ENCODE assay signal across 14 mouse cellular contexts in genomic region chr3:140949880-140950662, GRCm38 (mm10).
DNase-seq lines count a peak whose midpoint lies in the region; ATAC-seq and TF ChIP-seq lines count a peak whose summit lies in the region.
"Had no signal": no experiment of that assay in that cellular context is flagged by ENCODE, and none has a peak within 500 bp of the region (broad histone marks: within the 10 kb centered on the region; RNA-seq: fewer than 3 reads in every experiment).

No protein-coding gene starts in this region.

- no peak for TF ChIP-seq CTCF in lung, postnatal 0 days (IDR thresholded peaks at IDR 0.05)

- no peak overlapping the region for H3K9ac ChIP-seq in midbrain, embryonic 12.5 days (replicated peaks)
- H3K9ac ChIP-seq in midbrain, embryonic 16.5 days (ENCODE audit: low read depth, low read length) = no peak overlapping the region
- no peak overlapping the region for H3K9ac ChIP-seq in lung, postnatal 0 days (replicated peaks; ENCODE audit: low read depth)
- H3K9ac ChIP-seq: hindbrain, embryonic 15.5 days; neural tube, embryonic 12.5 days had no signal

- no peak overlapping the region for H3K4me3 ChIP-seq in midbrain, embryonic 12.5 days
- H3K4me3 ChIP-seq in midbrain, embryonic 10.5 days = no peak overlapping the region
- H3K4me3 ChIP-seq in midbrain, embryonic 16.5 days (ENCODE audit: low read depth, low read length) = no peak overlapping the region
- no peak overlapping the region for H3K4me3 ChIP-seq in lung, postnatal 0 days (ENCODE audit: low read depth, low read length)
- H3K4me3 ChIP-seq: hindbrain, embryonic 15.5 days; neural tube, embryonic 12.5 days had no signal

- DNase-seq in midbrain, embryonic 10.5 days (ENCODE audit: low spot score) = no peak
- peak; percentile 20 for DNase-seq in c-Kit-positive CD71-negative TER-119-negative erythroid progenitor cells, embryonic 14.5 days (ENCODE audit: low read depth)
- peak; percentile 35 for DNase-seq in liver
- no peak for DNase-seq in lung, postnatal 0 days (ENCODE audit: low spot score)
- DNase-seq in frontal cortex, postnatal 10 days (ENCODE audit: low spot score in 2 of 2) = no peak
- no peak for DNase-seq in lung, postnatal 25 days (ENCODE audit: low spot score)
- DNase-seq: cerebellum, adult 2 months; heart, adult 18-20 months; lung, postnatal 14 days; thymus, adult 2 months had no signal

- ATAC-seq in midbrain, embryonic 12.5 days (ENCODE audit: low FRiP score, low read depth) = peak; percentile 69
- peak; percentile 80 for ATAC-seq in midbrain, embryonic 16.5 days
- ATAC-seq in lung, postnatal 0 days = no peak

- 53% methylated on average over 4 of the region's 4 CpGs for WGBS in midbrain, embryonic 12.5 days
- WGBS in midbrain, embryonic 10.5 days = 76% methylated on average over 4 of the region's 4 CpGs
- 46% methylated on average over 4 of the region's 4 CpGs for WGBS in midbrain, embryonic 16.5 days
- 35% methylated on average over 4 of the region's 4 CpGs for WGBS in lung, postnatal 0 days

- H3K36me3 ChIP-seq in midbrain, embryonic 12.5 days = no peaks in the 10 kb centered on the region
- H3K36me3 ChIP-seq in midbrain, embryonic 10.5 days = no peaks in the 10 kb centered on the region
- H3K36me3 ChIP-seq in midbrain, embryonic 16.5 days (ENCODE audit: control insufficient read depth, insufficient read depth, low read length) = no peaks in the 10 kb centered on the region
- no peaks in the 10 kb centered on the region for H3K36me3 ChIP-seq in lung, postnatal 0 days (ENCODE audit: insufficient read depth, low read length)
- H3K36me3 ChIP-seq: hindbrain, embryonic 15.5 days; neural tube, embryonic 12.5 days had no signal

- H3K27me3 ChIP-seq in midbrain, embryonic 12.5 days = no peaks in the 10 kb centered on the region
- no peaks in the 10 kb centered on the region for H3K27me3 ChIP-seq in midbrain, embryonic 10.5 days (ENCODE audit: low read depth, poor library complexity, severe bottlenecking)
- H3K27me3 ChIP-seq in midbrain, embryonic 16.5 days (ENCODE audit: control insufficient read depth, insufficient read depth, low read depth, low read length) = no peaks in the 10 kb centered on the region
- no peaks in the 10 kb centered on the region for H3K27me3 ChIP-seq in lung, postnatal 0 days (replicated peaks; ENCODE audit: insufficient read depth, low read length)
- H3K27me3 ChIP-seq: hindbrain, embryonic 15.5 days; neural tube, embryonic 12.5 days had no signal

- TF ChIP-seq EP300 in lung, postnatal 0 days (IDR thresholded peaks at IDR 0.05) = no peak

- H3K27ac ChIP-seq in midbrain, embryonic 12.5 days (replicated peaks) = no peak overlapping the region
- H3K27ac ChIP-seq in midbrain, embryonic 10.5 days (replicated peaks) = no peak overlapping the region
- peak overlapping the region; percentile 7; the same call in 1 of the 2 replicates for H3K27ac ChIP-seq in midbrain, embryonic 16.5 days (ENCODE audit: low read length)
- no peak overlapping the region for H3K27ac ChIP-seq in lung, postnatal 0 days (ENCODE audit: low read length)
- H3K27ac ChIP-seq: hindbrain, embryonic 15.5 days; neural tube, embryonic 12.5 days had no signal

- H3K4me2 ChIP-seq in midbrain, embryonic 12.5 days (replicated peaks) = no peak overlapping the region
- H3K4me2 ChIP-seq in midbrain, embryonic 16.5 days (ENCODE audit: low read length) = no peak overlapping the region
- H3K4me2 ChIP-seq in lung, postnatal 0 days (replicated peaks; ENCODE audit: low read depth, low read length) = no peak overlapping the region
- H3K4me2 ChIP-seq: hindbrain, embryonic 15.5 days; neural tube, embryonic 12.5 days had no signal

- no peaks in the 10 kb centered on the region for H3K9me3 ChIP-seq in midbrain, embryonic 12.5 days
- no peaks in the 10 kb centered on the region for H3K9me3 ChIP-seq in midbrain, embryonic 10.5 days (replicated peaks)
- no peaks in the 10 kb centered on the region for H3K9me3 ChIP-seq in midbrain, embryonic 16.5 days (replicated peaks; ENCODE audit: control insufficient read depth, low read length, poor library complexity, severe bottlenecking)
- no peaks in the 10 kb centered on the region for H3K9me3 ChIP-seq in lung, postnatal 0 days (ENCODE audit: low read length)
- H3K9me3 ChIP-seq: hindbrain, embryonic 15.5 days; neural tube, embryonic 12.5 days had no signal

- peaks cover 3% of the 10 kb centered on the region; the same call in 1 of the 2 replicates for H3K4me1 ChIP-seq in midbrain, embryonic 12.5 days
- no peaks in the 10 kb centered on the region for H3K4me1 ChIP-seq in midbrain, embryonic 10.5 days
- H3K4me1 ChIP-seq in midbrain, embryonic 16.5 days (ENCODE audit: control insufficient read depth, insufficient read depth, low read length) = no peaks in the 10 kb centered on the region
- H3K4me1 ChIP-seq in lung, postnatal 0 days (ENCODE audit: insufficient read depth, low read depth, low read length) = no peaks in the 10 kb centered on the region
- H3K4me1 ChIP-seq: hindbrain, embryonic 15.5 days; neural tube, embryonic 12.5 days had no signal

Comparison
In these comparisons a context has a peak if more than half of its experiments do, and no peak if none do; other contexts are left out.
1. DNase-seq: peak in c-Kit-positive CD71-negative TER-119-negative erythroid progenitor cells, embryonic 14.5 days (single experiment) and liver (single experiment); none in midbrain, embryonic 10.5 days (single experiment), lung, postnatal 0 days (single experiment), frontal cortex, postnatal 10 days (0 of 2) and lung, postnatal 25 days (single experiment).